ENCODE assay signal across 16 mouse cellular contexts in the genomic region with DNA sequence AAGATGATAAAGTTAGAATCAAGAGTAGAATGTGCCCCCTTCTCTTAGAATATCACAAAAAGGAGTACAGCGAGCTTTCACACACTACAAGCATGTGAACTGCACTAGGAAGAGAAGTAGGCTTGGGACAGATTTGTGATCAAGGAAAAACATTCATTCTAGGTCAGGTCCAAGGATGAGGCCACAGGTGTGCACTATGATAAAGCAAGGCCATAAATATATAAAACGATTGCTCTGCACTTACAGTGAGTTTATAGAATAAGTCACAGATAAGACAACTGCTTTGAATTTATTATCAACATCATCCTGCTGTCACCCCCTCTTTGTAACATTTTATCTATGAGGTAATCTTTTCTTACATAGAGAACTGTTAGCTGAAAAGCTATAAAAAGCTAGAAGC. TPM values are rescaled to one million over a fixed set of nuclear protein-coding genes. Genes with fewer than 3 reads are reported as not detected.
"Had no signal": no experiment of that assay in that cellular context is flagged by ENCODE, and none has a peak within 500 bp of the region (broad histone marks: within the 10 kb centered on the region; RNA-seq: fewer than 3 reads in every experiment).

No protein-coding gene starts in this region.

- H3K9ac ChIP-seq: neural tube, embryonic 15.5 days; stomach, embryonic 15.5 days had no signal

- DNase-seq: retina, postnatal 1 day; right cerebral cortex, adult 18-20 months; right cerebral cortex, postnatal 14 days; right cerebral cortex, postnatal 25 days; right cerebral cortex, postnatal 4 days; spleen, adult 18-20 months; thymus, adult 18-20 months; thymus, adult 2 months; thymus, postnatal 14 days; thymus, postnatal 25 days; thymus, postnatal 36 days; thymus, postnatal 4 days had no signal

- H3K27me3 ChIP-seq: neural tube, embryonic 15.5 days; stomach, embryonic 15.5 days had no signal

- H3K4me1 ChIP-seq: neural tube, embryonic 15.5 days; stomach, embryonic 15.5 days had no signal

- H3K4me3 ChIP-seq: neural tube, embryonic 15.5 days; stomach, embryonic 15.5 days had no signal

- H3K27ac ChIP-seq: neural tube, embryonic 15.5 days; stomach, embryonic 15.5 days; stomach, postnatal 0 days had no signal

- H3K4me2 ChIP-seq: neural tube, embryonic 15.5 days; stomach, embryonic 15.5 days had no signal

- H3K36me3 ChIP-seq: stomach, embryonic 15.5 days had no signal

- H3K9me3 ChIP-seq: neural tube, embryonic 15.5 days; stomach, embryonic 15.5 days had no signal

RNA-seq across cellular contexts. Expression of a gene that starts 10.7 kb away (rescaled TPM):
- total RNA-seq: neutrophil, adult 5-6 weeks had no signal
